Mouse (Mus musculus) testis, adult 2 months (tissue): ENCODE measurements at regions not wholly inside any gene's neighbourhood (a gene's known extent, or its start where the extent isn't known, plus 50 kb on each side); places are given as distances from the start of the nearest gene placed in this dataset.

Experiments used
- CTCF ChIP-seq: fragments of 200-500 bp; IDR thresholded peaks from 2 replicates; pipeline ENCODE4 v1.5.1; 2012; ENCODE audit warnings: low read depth, mild to moderate bottlenecking, inconsistent platforms, low read length, moderate library complexity; ENCODE audit not compliant: control insufficient read depth, insufficient read depth, insufficient replicate concordance
- POLR2A ChIP-seq: fragments of 200-500 bp; IDR thresholded peaks from 2 replicates; pipeline ENCODE4 v1.6.1; 2012; ENCODE audit warnings: low read depth, mild to moderate bottlenecking, inconsistent platforms, low read length, moderate library complexity; ENCODE audit not compliant: control insufficient read depth

DNA sequence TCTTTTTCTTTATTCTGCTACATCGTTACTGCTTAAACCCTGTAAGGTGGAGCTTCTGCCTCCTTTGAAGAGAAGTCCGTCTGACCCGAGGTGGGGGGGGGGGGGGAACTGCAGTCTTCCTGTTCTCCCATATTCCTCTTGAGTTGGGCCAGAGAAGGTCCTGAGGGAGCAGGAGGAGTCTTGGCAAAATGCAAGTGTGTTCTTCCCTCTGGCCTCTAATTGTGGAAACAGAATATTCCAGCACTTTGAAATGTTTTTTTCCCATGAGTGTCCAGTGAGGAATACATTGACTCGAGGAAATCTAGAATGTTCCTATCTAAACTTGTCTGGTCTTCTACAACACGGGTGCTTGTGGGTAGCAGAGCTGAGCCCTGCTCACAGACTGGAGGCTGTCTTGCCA lies 90.0 kb downstream of the Rpl14 start:
- TF ChIP-seq CTCF: no peak
- TF ChIP-seq POLR2A: no peak
